Mouse (Mus musculus) myocyte (in vitro differentiated cells): ENCODE measurements at regions not wholly inside any gene's neighbourhood (a gene's known extent, or its start where the extent isn't known, plus 50 kb on each side); places are given as distances from the start of the nearest gene placed in this dataset.

ENCODE experiments used
- CEBPB ChIP-seq: IDR thresholded peaks from 2 replicates; pipeline ENCODE4 v1.6.1; 2011; ENCODE audit warnings: mild to moderate bottlenecking, moderate library complexity; ENCODE audit not compliant: poor library complexity, insufficient read depth, severe bottlenecking
- E2F4 ChIP-seq: IDR thresholded peaks from one replicate; pipeline ENCODE4 v1.6.1; 2011; ENCODE audit warnings: mild to moderate bottlenecking, control low read depth, moderate library complexity; ENCODE audit not compliant: insufficient read depth
- MAX ChIP-seq: IDR thresholded peaks from one replicate; pipeline ENCODE4 v1.6.1; 2011; ENCODE audit warnings: low read depth, mild to moderate bottlenecking, control low read depth
- MYOD1 ChIP-seq, 3 experiments: IDR thresholded peaks; one replicate each; pipeline ENCODE4 v1.6.1; 2011; ENCODE audit warnings: control low read depth in 2 of 3, low read depth in 2 of 3, mild to moderate bottlenecking in 2 of 3, moderate library complexity in 1 of 3; ENCODE audit not compliant: insufficient read length in 2 of 3, control insufficient read depth in 1 of 3
- MYOG ChIP-seq, 3 experiments: IDR thresholded peaks; one replicate each; pipeline ENCODE4 v1.6.1; 2011; ENCODE audit warnings: control low read depth in 2 of 3, low read depth in 2 of 3, mild to moderate bottlenecking in 2 of 3; ENCODE audit not compliant: insufficient read length in 2 of 3, control insufficient read depth in 1 of 3, insufficient read depth in 1 of 3
- POLR2A ChIP-seq: IDR thresholded peaks from one replicate; pipeline ENCODE4 v1.6.1; 2011; ENCODE audit warnings: low read depth, mild to moderate bottlenecking, control low read depth, moderate library complexity; ENCODE audit not compliant: insufficient read length
- POLR2AphosphoS2 ChIP-seq: IDR thresholded peaks from one replicate; pipeline ENCODE4 v1.6.1; 2011; ENCODE audit warnings: low read depth, control low read depth; ENCODE audit not compliant: insufficient read length
- REST ChIP-seq: IDR thresholded peaks from one replicate; pipeline ENCODE4 v1.6.1; 2011; ENCODE audit warnings: mild to moderate bottlenecking, control low read depth, moderate library complexity; ENCODE audit not compliant: insufficient read depth, insufficient read length
- SRF ChIP-seq: IDR thresholded peaks from one replicate; pipeline ENCODE4 v1.6.1; 2011; ENCODE audit warnings: low read depth; ENCODE audit not compliant: control insufficient read depth, insufficient read length
- TCF12 ChIP-seq: IDR thresholded peaks from one replicate; pipeline ENCODE4 v1.6.1; 2011; ENCODE audit warnings: mild to moderate bottlenecking, control low read depth; ENCODE audit not compliant: poor library complexity, insufficient read depth, severe bottlenecking
- TCF3 ChIP-seq: IDR thresholded peaks from one replicate; pipeline ENCODE4 v1.6.1; 2011; ENCODE audit warnings: low read depth, control low read depth; ENCODE audit not compliant: insufficient read length
- USF1 ChIP-seq: IDR thresholded peaks from one replicate; pipeline ENCODE4 v1.6.1; 2011; ENCODE audit warnings: low read depth, mild to moderate bottlenecking, control low read depth, moderate library complexity

- TF ChIP-seq MAX (no peak), USF1 (no peak), POLR2A (no peak), E2F4 (no peak), POLR2AphosphoS2 (no peak), TCF12 (no peak), MYOG (IDR thresholded peaks at IDR 0.05; ENCODE audit: control insufficient read depth in 1 of 3, insufficient read depth in 1 of 3, insufficient read length in 2 of 3, low read depth in 2 of 3) (no peak), SRF (no peak), MYOD1 (IDR thresholded peaks at IDR 0.05; ENCODE audit: control insufficient read depth in 1 of 3, insufficient read length in 2 of 3, low read depth in 2 of 3) (no peak), CEBPB (no peak), TCF3 (no peak), REST (no peak)
Observed at GRCm38 (mm10) chr15:27321915-27322665, 144.4 kb upstream of the Ank start.
